Comparison of ENCODE assay signal across 8 mouse cellular contexts in the genomic region with DNA sequence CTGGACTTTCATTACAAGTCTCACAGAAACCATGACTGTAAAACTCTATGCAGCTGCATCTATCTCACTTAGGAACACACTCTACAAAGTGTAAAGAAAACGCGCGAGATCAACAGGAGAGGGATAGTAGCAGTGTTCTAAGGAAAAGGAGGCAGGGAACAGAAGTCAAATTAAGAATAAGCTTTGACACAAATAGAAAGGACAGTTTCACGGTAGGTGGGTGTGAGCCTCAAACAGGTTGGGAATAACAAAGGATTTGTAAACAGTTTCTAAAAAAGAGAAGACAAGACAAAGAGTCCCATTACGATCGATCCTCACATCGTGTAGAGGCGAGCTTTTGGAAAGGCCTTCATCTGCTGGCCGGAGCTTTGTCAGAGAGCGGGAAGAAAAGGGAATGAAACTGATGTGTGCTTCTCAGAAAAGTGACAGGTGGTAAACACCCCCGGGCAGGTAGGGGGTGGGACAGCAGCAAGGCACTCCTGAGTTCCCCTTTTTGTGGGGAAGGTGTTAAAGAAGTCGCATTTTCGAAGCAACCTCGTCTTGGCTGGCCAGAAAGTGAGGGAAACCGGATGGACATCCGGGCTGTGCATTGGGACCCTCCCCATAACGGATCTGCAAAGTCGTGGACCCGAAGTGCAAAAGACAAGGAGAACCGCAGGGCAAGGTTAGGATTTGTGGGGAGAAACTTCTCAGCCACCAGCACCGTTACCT. TPM values are rescaled to one million over a fixed set of nuclear protein-coding genes. Genes with fewer than 3 reads are reported as not detected.
A peak's percentile ranks its signal among the peaks of the same experiment; 100 is the strongest.
DNase-seq lines count a peak whose midpoint lies in the region; ATAC-seq and TF ChIP-seq lines count a peak whose summit lies in the region.

No protein-coding gene starts in this region.

- peak overlapping the region; percentile 87 for H3K9ac ChIP-seq in embryonic facial prominence, embryonic 13.5 days
- H3K9ac ChIP-seq in limb, embryonic 13.5 days = peak overlapping the region; percentile 85
- peak overlapping the region; percentile 69 for H3K9ac ChIP-seq in neural tube, embryonic 14.5 days (replicated peaks; ENCODE audit: low read depth, low read length)

- ATAC-seq in embryonic facial prominence, embryonic 13.5 days (ENCODE audit: insufficient number of reproducible peaks, insufficient read depth, low FRiP score, low TSS enrichment, low read depth) = no peak
- ATAC-seq in limb, embryonic 13.5 days (ENCODE audit: low FRiP score, low read depth) = peak; percentile 3; the same call in 1 of the 2 replicates
- ATAC-seq in neural tube, embryonic 14.5 days (ENCODE audit: low read depth) = peak; percentile 15

- H3K27me3 ChIP-seq in embryonic facial prominence, embryonic 13.5 days = peaks cover 10% of the 10 kb centered on the region; the same call in 1 of the 2 replicates
- 0 out of 2 replicates have a peak, but pooled peaks cover 4% of the 10 kb centered on the region for H3K27me3 ChIP-seq in limb, embryonic 13.5 days
- no peaks in the 10 kb centered on the region for H3K27me3 ChIP-seq in neural tube, embryonic 14.5 days (ENCODE audit: control insufficient read depth, insufficient read depth, low read length)

- 7% methylated on average over 21 of the region's 21 CpGs for WGBS in lung, adult 2 months
- WGBS in embryonic facial prominence, embryonic 13.5 days = 13% methylated on average over 21 of the region's 21 CpGs
- 14% methylated on average over 21 of the region's 21 CpGs for WGBS in limb, embryonic 13.5 days
- 13% methylated on average over 21 of the region's 21 CpGs for WGBS in neural tube, embryonic 14.5 days

- H3K27ac ChIP-seq in embryonic facial prominence, embryonic 13.5 days = peak overlapping the region; percentile 57; the same call in 1 of the 2 replicates
- H3K27ac ChIP-seq in limb, embryonic 13.5 days = peak overlapping the region; percentile 11; the same call in 1 of the 2 replicates
- peak overlapping the region; percentile 31; the same call in 1 of the 2 replicates for H3K27ac ChIP-seq in neural tube, embryonic 14.5 days (ENCODE audit: low read depth, low read length)

- DNase-seq in lung, adult 2 months = no peak
- DNase-seq in lung, postnatal 14 days = no peak
- DNase-seq in right cerebral cortex, postnatal 25 days = no peak
- no peak for DNase-seq in left cerebral cortex, postnatal 14 days (ENCODE audit: low spot score in 2 of 2)
- DNase-seq in gastrocnemius, postnatal 14 days = no peak

- peaks cover 5% of the 10 kb centered on the region for H3K4me1 ChIP-seq in lung, adult 2 months (ENCODE audit: control insufficient read depth, insufficient read depth, low read length)
- H3K4me1 ChIP-seq in embryonic facial prominence, embryonic 13.5 days = peaks cover 21% of the 10 kb centered on the region
- H3K4me1 ChIP-seq in limb, embryonic 13.5 days = peaks cover 21% of the 10 kb centered on the region
- H3K4me1 ChIP-seq in neural tube, embryonic 14.5 days (ENCODE audit: control insufficient read depth, insufficient read depth, low read length) = peaks cover 6% of the 10 kb centered on the region

- H3K4me2 ChIP-seq in embryonic facial prominence, embryonic 13.5 days = peak overlapping the region; percentile 69
- peak overlapping the region; percentile 87 for H3K4me2 ChIP-seq in limb, embryonic 13.5 days (replicated peaks)
- H3K4me2 ChIP-seq in neural tube, embryonic 14.5 days (ENCODE audit: low read depth, low read length) = peak overlapping the region; percentile 72

- H3K9me3 ChIP-seq in embryonic facial prominence, embryonic 13.5 days = no peaks in the 10 kb centered on the region
- H3K9me3 ChIP-seq in limb, embryonic 13.5 days = no peaks in the 10 kb centered on the region
- no peaks in the 10 kb centered on the region for H3K9me3 ChIP-seq in neural tube, embryonic 14.5 days (ENCODE audit: control insufficient read depth, low read length)

- no peak for TF ChIP-seq POLR2A in lung, adult 2 months (IDR thresholded peaks at IDR 0.05; ENCODE audit: borderline replicate concordance, extremely low read depth, low read depth, low read length)

- H3K36me3 ChIP-seq in embryonic facial prominence, embryonic 13.5 days = peaks cover 24% of the 10 kb centered on the region
- peaks cover 25% of the 10 kb centered on the region for H3K36me3 ChIP-seq in limb, embryonic 13.5 days
- 0 out of 2 replicates have a peak, but pooled peaks cover 5% of the 10 kb centered on the region for H3K36me3 ChIP-seq in neural tube, embryonic 14.5 days (ENCODE audit: control insufficient read depth, insufficient read depth, low read length)

- no peak for TF ChIP-seq CTCF in lung, adult 2 months (IDR thresholded peaks at IDR 0.05; ENCODE audit: insufficient read depth, low read length)

- peak overlapping the region; percentile 96 for H3K4me3 ChIP-seq in lung, adult 2 months (replicated peaks; ENCODE audit: extremely low read depth, low read depth, low read length)
- peak overlapping the region; percentile 83 for H3K4me3 ChIP-seq in embryonic facial prominence, embryonic 13.5 days
- H3K4me3 ChIP-seq in limb, embryonic 13.5 days = peak overlapping the region; percentile 83
- H3K4me3 ChIP-seq in neural tube, embryonic 14.5 days (ENCODE audit: low read depth, low read length) = peak overlapping the region; percentile 67

- intact Hi-C loops in left cerebral cortex, postnatal 14 days (cut with DNase I) = loop anchor here (10.0 kb wide), 1 partner anchor 127 kb away; no protein-coding TSS in a partner anchor
- intact Hi-C loops in gastrocnemius, postnatal 14 days (cut with DNase I; ENCODE audit: low total_unique reads) = no loop called here

RNA-seq across cellular contexts. Expression of gene Tgds, which starts 0.5 kb away (rescaled TPM):
- 5.2 and 5.8 TPM in 2 replicates for polyA plus RNA-seq in lung, adult 2 months (2012; rRNA removed)
- 35.2 and 39.5 TPM in 2 replicates for polyA plus RNA-seq in embryonic facial prominence, embryonic 13.5 days (2015; fragmentation: Nextera tagmentation; extraction: Ambion mirVana)
- 38.3 and 38.8 TPM in 2 replicates for polyA plus RNA-seq in limb, embryonic 13.5 days (2015; fragmentation: Nextera tagmentation; extraction: Ambion mirVana)
- polyA plus RNA-seq in neural tube, embryonic 14.5 days (2014; fragmentation: Nextera tagmentation; extraction: Ambion mirVana) = 14.4 and 19.8 TPM in 2 replicates
- 1 to 10 TPM; 6.8 to 8.0 TPM for total RNA-seq in left cerebral cortex, postnatal 14 days (2021)
- 1 to 10 TPM; 5.5 to 7.0 TPM for total RNA-seq in gastrocnemius, postnatal 14 days (2021)

RNA-seq across cellular contexts. Expression of gene Gpr180, which starts 4.9 kb away (rescaled TPM):
- polyA plus RNA-seq in lung, adult 2 months (2012; rRNA removed) = 25.1 and 26.1 TPM in 2 replicates
- polyA plus RNA-seq in embryonic facial prominence, embryonic 13.5 days (2015; fragmentation: Nextera tagmentation; extraction: Ambion mirVana) = 61.1 and 63.7 TPM in 2 replicates
- 69.3 and 71.8 TPM in 2 replicates for polyA plus RNA-seq in limb, embryonic 13.5 days (2015; fragmentation: Nextera tagmentation; extraction: Ambion mirVana)
- polyA plus RNA-seq in neural tube, embryonic 14.5 days (2014; fragmentation: Nextera tagmentation; extraction: Ambion mirVana) = 47.6 and 51.5 TPM in 2 replicates
- total RNA-seq in left cerebral cortex, postnatal 14 days (2021) = 10 to 100 TPM; 34.2 to 36.7 TPM
- 10 to 100 TPM; 23.3 to 28.8 TPM for total RNA-seq in gastrocnemius, postnatal 14 days (2021)
